Mouse (Mus musculus) MEL (cell line): ENCODE measurements around the gene Catsperg1. TPM values are rescaled to one million over a fixed set of nuclear protein-coding genes. Genes with fewer than 3 reads are reported as not detected.
A peak's percentile ranks its signal among the peaks of the same experiment; 100 is the strongest.

Source experiments
- DNase-seq: peaks from one replicate; pipeline ENCODE4 v3.0.0; 2011; ENCODE audit warnings: low read depth, low spot score
- H3K27ac ChIP-seq: 2 replicates; pipeline ENCODE4 v1.5.1; 2012; ENCODE audit warnings: low read depth, mild to moderate bottlenecking, control low read depth, low read length, moderate library complexity; ENCODE audit not compliant: control insufficient read depth
- H3K27me3 ChIP-seq, 2 experiments: fragments of 150-350 bp in 1 of 2; sonication (generic) in 1 of 2; 2 replicates each; pipeline ENCODE4 v1.6.1; 2012; ENCODE audit warnings: low read length in 2 of 2, mild to moderate bottlenecking in 2 of 2, improper control_type of control experiment in 1 of 2, moderate library complexity in 1 of 2; ENCODE audit not compliant: insufficient read depth in 2 of 2, control insufficient read depth in 1 of 2
- H3K36me3 ChIP-seq, 2 experiments: 2 replicates each; pipeline ENCODE4 v1.6.1; 2012 to 2014; ENCODE audit warnings: low read length in 2 of 2, improper control_type of control experiment in 1 of 2, inconsistent platforms in 1 of 2, mild to moderate bottlenecking in 1 of 2; ENCODE audit not compliant: insufficient read depth in 2 of 2, control insufficient read depth in 1 of 2
- H3K4me1 ChIP-seq, 2 experiments: fragments of 150-350 bp in 1 of 2; sonication (generic) in 1 of 2; 2 replicates each; pipeline ENCODE4 v1.6.1; 2012; ENCODE audit warnings: low read length in 2 of 2, improper control_type of control experiment in 1 of 2, mild to moderate bottlenecking in 1 of 2; ENCODE audit not compliant: insufficient read depth in 2 of 2, control insufficient read depth in 1 of 2
- H3K4me3 ChIP-seq, 2 experiments: fragments of 150-350 bp in 1 of 2; sonication (generic) in 1 of 2; 2 replicates each; pipeline ENCODE4 v1.5.1; 2012; ENCODE audit warnings: low read depth in 2 of 2, low read length in 2 of 2, mild to moderate bottlenecking in 2 of 2, moderate library complexity in 2 of 2, control low read depth in 1 of 2, improper control_type of control experiment in 1 of 2; ENCODE audit not compliant: control insufficient read depth in 1 of 2, insufficient read depth in 1 of 2
- H3K79me2 ChIP-seq: 2 replicates; pipeline ENCODE4 v1.6.1; 2012; ENCODE audit warnings: mild to moderate bottlenecking, low read length, moderate library complexity; ENCODE audit not compliant: control insufficient read depth, poor library complexity, insufficient read depth
- H3K9ac ChIP-seq: 2 replicates; pipeline ENCODE4 v1.6.1; 2012; ENCODE audit warnings: low read depth, mild to moderate bottlenecking, control low read depth, low read length, moderate library complexity; ENCODE audit not compliant: control insufficient read depth, poor library complexity, severe bottlenecking
- H3K9me3 ChIP-seq: fragments of 150-350 bp; sonication (generic); replicated peaks from 2 replicates; pipeline ENCODE4 v1.6.1; 2012; ENCODE audit warnings: mild to moderate bottlenecking, low read length, improper control_type of control experiment, moderate library complexity; ENCODE audit not compliant: insufficient read depth
- CHD1 ChIP-seq: IDR thresholded peaks from 2 replicates; pipeline ENCODE4 v1.6.1; 2012; ENCODE audit warnings: low read depth, mild to moderate bottlenecking, inconsistent platforms, low read length, improper control_type of control experiment
- E2F4 ChIP-seq: IDR thresholded peaks from 2 replicates; pipeline ENCODE4 v1.6.1; 2011; ENCODE audit warnings: low read depth, low read length, improper control_type of control experiment, borderline replicate concordance
- ELF1 ChIP-seq: IDR thresholded peaks from 2 replicates; pipeline ENCODE4 v1.6.1; 2014; ENCODE audit warnings: low read depth, mild to moderate bottlenecking, inconsistent platforms, low read length, improper control_type of control experiment, moderate library complexity
- GATA1 ChIP-seq: IDR thresholded peaks from 2 replicates; pipeline ENCODE4 v1.6.1; 2011; ENCODE audit warnings: low read depth, low read length, improper control_type of control experiment
- HCFC1 ChIP-seq: IDR thresholded peaks from 2 replicates; pipeline ENCODE4 v1.6.1; 2012; ENCODE audit warnings: low read depth, mild to moderate bottlenecking, inconsistent platforms, low read length, improper control_type of control experiment, moderate library complexity
- MAFK ChIP-seq: IDR thresholded peaks from 2 replicates; pipeline ENCODE4 v1.6.1; 2011; ENCODE audit warnings: low read depth, mild to moderate bottlenecking, low read length, improper control_type of control experiment, borderline replicate concordance
- MAX ChIP-seq: IDR thresholded peaks from 2 replicates; pipeline ENCODE4 v1.6.1; 2011; ENCODE audit warnings: low read length, improper control_type of control experiment
- MAZ ChIP-seq: IDR thresholded peaks from 2 replicates; pipeline ENCODE4 v1.6.1; 2012; ENCODE audit warnings: low read depth, mild to moderate bottlenecking, inconsistent platforms, low read length, improper control_type of control experiment
- MEF2A ChIP-seq: IDR thresholded peaks from 2 replicates; pipeline ENCODE4 v1.6.1; 2014; ENCODE audit warnings: low read depth, mild to moderate bottlenecking, inconsistent platforms, low read length, improper control_type of control experiment; ENCODE audit not compliant: poor library complexity, insufficient replicate concordance, severe bottlenecking; ENCODE audit errors: extremely low read depth
- MXI1 ChIP-seq: IDR thresholded peaks from 2 replicates; pipeline ENCODE4 v1.6.1; 2011; ENCODE audit warnings: mild to moderate bottlenecking, low read depth, low read length, improper control_type of control experiment
- MYB ChIP-seq: IDR thresholded peaks from 2 replicates; pipeline ENCODE4 v1.6.1; 2011; ENCODE audit warnings: mild to moderate bottlenecking, low read depth, low read length, improper control_type of control experiment
- NRF1 ChIP-seq: IDR thresholded peaks from 2 replicates; pipeline ENCODE4 v1.6.1; 2014; ENCODE audit warnings: low read depth, mild to moderate bottlenecking, inconsistent platforms, low read length, improper control_type of control experiment, moderate library complexity; ENCODE audit not compliant: poor library complexity, insufficient read depth, severe bottlenecking
- POLR2AphosphoS2 ChIP-seq: IDR thresholded peaks from 2 replicates; pipeline ENCODE4 v1.6.1; 2011; ENCODE audit warnings: low read length, improper control_type of control experiment
- RAD21 ChIP-seq: IDR thresholded peaks from 2 replicates; pipeline ENCODE4 v1.6.1; 2011; ENCODE audit warnings: mild to moderate bottlenecking, low read depth, low read length, improper control_type of control experiment
- SIN3A ChIP-seq: IDR thresholded peaks from 2 replicates; pipeline ENCODE4 v1.6.1; 2012; ENCODE audit warnings: low read length, improper control_type of control experiment, inconsistent platforms
- TBP ChIP-seq: IDR thresholded peaks from 2 replicates; pipeline ENCODE4 v1.8.0; 2011; ENCODE audit warnings: low read depth, low read length, improper control_type of control experiment
- TCF12 ChIP-seq: IDR thresholded peaks from 2 replicates; pipeline ENCODE4 v1.6.1; 2014; ENCODE audit warnings: low read depth, mild to moderate bottlenecking, inconsistent platforms, low read length, improper control_type of control experiment, moderate library complexity
- USF1 ChIP-seq: IDR thresholded peaks from 2 replicates; pipeline ENCODE4 v1.6.1; 2014; ENCODE audit warnings: low read depth, mild to moderate bottlenecking, inconsistent platforms, low read length, improper control_type of control experiment, moderate library complexity
- ZMIZ1 ChIP-seq: IDR thresholded peaks from 2 replicates; pipeline ENCODE4 v1.6.1; 2012; ENCODE audit warnings: low read depth, mild to moderate bottlenecking, inconsistent platforms, low read length, improper control_type of control experiment, moderate library complexity
- ZNF384 ChIP-seq: IDR thresholded peaks from 2 replicates; pipeline ENCODE4 v1.6.1; 2012; ENCODE audit warnings: low read depth, mild to moderate bottlenecking, inconsistent platforms, low read length, improper control_type of control experiment
- polyA plus RNA-seq, 2 experiments: library from polyadenylated mRNA; stranded (reverse) in 1 of 2; unstranded in 1 of 2; fragments of >175 nt in 1 of 2; fragments of >200 nt in 1 of 2; gene quantifications; 2 replicates each; pipeline versions ENCODE4 v1.2.1 to v1.2.4; 2012; ENCODE audit warnings: low replicate concordance in 2 of 2, low read depth in 1 of 2; ENCODE audit not compliant: insufficient read length in 2 of 2, insufficient read depth in 1 of 2, missing spikeins in 1 of 2
- total RNA-seq: library from RNA; depleted of rRNA; stranded (reverse); fragments of 300-350 nt; gene quantifications from 2 replicates; pipeline ENCODE4 v1.2.3, GENCODE M21; 2012

The Catsperg1 gene
- total and polyA plus RNA-seq, 3 experiments, result 0.23 to 0.31 TPM; not detected in 1

GRCm38 (mm10) chr7:29212199-29212765 is 1.6 kb downstream of the Catsperg1 start:
- Histone ChIP-seq H3K27ac (peak overlapping the region; percentile 50), H3K4me3 (peak overlapping the region; percentile 52 to 59), H3K9me3 (no peaks in the 10 kb centered on the region), H3K4me1 (peaks cover 1 to 3% of the 10 kb centered on the region in 2 experiments; a peak in 3 of 4 replicates), H3K79me2 (no peaks in the 10 kb centered on the region), H3K9ac (peak overlapping the region; percentile 38), H3K27me3 (no peaks in the 10 kb centered on the region), H3K36me3 (peaks cover 0 to 2% of the 10 kb centered on the region in 2 experiments; a peak in 2 of 4 replicates)
- DNase-seq, result peak; percentile 75
- TF ChIP-seq MAFK (no peak), ZMIZ1 (no peak), POLR2AphosphoS2 (no peak), E2F4 (no peak), HCFC1 (no peak), CHD1 (no peak), GATA1 (no peak), TCF12 (no peak), NRF1 (no peak), MYB (no peak), USF1 (no peak)

- Histone ChIP-seq H3K9ac (peak overlapping the region; percentile 48), H3K36me3 (peaks cover 0 to 2% of the 10 kb centered on the region in 2 experiments; a peak in 2 of 4 replicates), H3K27ac (peak overlapping the region; percentile 94), H3K79me2 (no peaks in the 10 kb centered on the region), H3K9me3 (no peaks in the 10 kb centered on the region), H3K27me3 (no peaks in the 10 kb centered on the region), H3K4me1 (peaks cover under 1 to 1% of the 10 kb centered on the region in 2 experiments; a peak in 3 of 4 replicates), H3K4me3 (peak overlapping the region; percentile 52 to 59)
- TF ChIP-seq ELF1 (peak; percentile 85), MAX (peak; percentile 38; the same call in 1 of the 2 replicates), ZNF384 (peak; percentile 93), CHD1 (no peak), NRF1 (no peak), TBP (no peak), GATA1 (no peak), MEF2A (0 out of 2 replicates have a peak, but pooled peaks have one; percentile 5), USF1 (peak; percentile 15; the same call in 1 of the 2 replicates), MAZ (peak; percentile 67; the same call in 1 of the 2 replicates), HCFC1 (0 out of 2 replicates have a peak, but pooled peaks have one; percentile 40), SIN3A (peak; percentile 52; the same call in 1 of the 2 replicates), ZMIZ1 (no peak), MXI1 (peak; percentile 74; the same call in 1 of the 2 replicates), RAD21 (no peak)
- peak; percentile 95 for DNase-seq
These were observed 2.2 kb downstream of the Catsperg1 start for GRCm38 (mm10) chr7:29211415-29212198.
